Mouse (Mus musculus): ENCODE measurements around the gene Angptl7.

DNA sequence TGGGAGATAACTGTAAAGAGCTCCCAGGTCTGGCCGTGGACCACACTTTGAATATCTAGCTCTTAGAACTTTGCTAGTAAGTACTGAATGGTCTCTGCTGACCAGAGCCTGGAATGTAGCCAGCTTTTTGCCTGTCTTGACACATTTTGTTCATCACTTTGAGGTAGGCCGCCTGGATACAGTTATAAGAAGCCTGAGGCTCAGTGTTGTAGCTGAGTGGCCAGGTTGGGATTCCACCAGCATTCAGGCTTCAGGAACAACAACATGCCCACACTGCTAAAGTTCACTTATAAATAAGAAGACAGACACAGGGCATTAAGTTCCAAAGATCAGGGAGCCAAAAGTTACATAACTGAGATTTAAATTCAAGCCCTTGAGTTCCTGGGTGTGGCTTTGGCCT is 12.4 kb downstream of the Angptl7 start:
- no peak for TF ChIP-seq EP300 (IDR thresholded peaks at IDR 0.05; ENCODE audit: low read depth)
- no peak for TF ChIP-seq CTCF (IDR thresholded peaks at IDR 0.05; ENCODE audit: low read depth)
